Mouse (Mus musculus): ENCODE data around the gene Gorab. TPM values are rescaled to one million over a fixed set of nuclear protein-coding genes. Genes with fewer than 3 reads are reported as not detected.

Gorab gene
- total and polyA plus RNA-seq, 3 experiments = 2.9 to 5.9 (median 5.8) TPM

DNA sequence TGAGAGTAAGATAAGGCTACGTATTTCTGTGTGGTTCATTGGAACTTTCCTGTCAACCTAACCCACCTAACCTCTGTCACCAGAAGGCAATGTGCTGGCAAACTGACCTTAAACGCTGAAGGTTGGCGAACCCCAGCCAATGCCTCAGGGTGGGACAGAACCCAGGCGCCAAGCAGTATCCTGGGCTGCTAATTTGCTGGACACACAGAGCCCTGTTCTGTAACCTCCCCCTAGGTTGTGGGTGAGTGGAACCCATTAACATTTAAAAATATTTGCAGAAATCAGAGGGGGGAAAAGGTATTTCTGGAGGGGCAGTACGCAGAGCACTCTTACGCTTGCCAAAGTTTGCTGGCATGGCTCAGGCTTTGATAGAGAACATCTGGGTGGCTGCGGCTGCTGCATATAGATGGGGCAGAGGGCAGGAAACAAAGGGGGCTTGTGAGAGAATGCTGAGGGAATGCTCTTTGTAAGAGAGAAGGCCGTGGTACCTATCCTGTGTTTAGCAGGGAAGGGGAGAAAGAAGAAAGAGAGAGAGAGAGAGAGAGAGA, 20.1 kb upstream of the Gorab start:
- H3K4me3 ChIP-seq (replicated peaks in 1 of 3; ENCODE audit: low read depth in 2 of 3, low read length in 2 of 3, poor library complexity in 1 of 3) = no peak overlapping the region
- no peak for DNase-seq (ENCODE audit: extremely low read depth)
- no peaks in the 10 kb centered on the region for H3K27me3 ChIP-seq (replicated peaks)
- no peaks in the 10 kb centered on the region for H3K9me3 ChIP-seq (replicated peaks; ENCODE audit: low read length)
- H3K36me3 ChIP-seq (replicated peaks in 1 of 2; ENCODE audit: control insufficient read depth in 1 of 2, insufficient read depth in 1 of 2, low read length in 1 of 2) = no peaks in the 10 kb centered on the region
- H3K4me1 ChIP-seq (ENCODE audit: control insufficient read depth in 1 of 2, insufficient read depth in 2 of 2) = peaks cover 0 to 2% of the 10 kb centered on the region in 2 experiments; a peak in 1 of 4 replicates
- no peak overlapping the region for H3K4me2 ChIP-seq (ENCODE audit: insufficient read depth, low read depth, poor library complexity, severe bottlenecking)
- dilution Hi-C loops (cut with MboI; ENCODE audit: extremely low pct_ligation_motif_present, extremely low pct_unique_long_range_greater_than_20kb, low sequenced_read_pairs) = no loop called here
- no peaks in the 10 kb centered on the region for H3K79me2 ChIP-seq (replicated peaks; ENCODE audit: control insufficient read depth, extremely low read depth, insufficient read depth, poor library complexity, severe bottlenecking)
- no peak overlapping the region for H3K9ac ChIP-seq (ENCODE audit: insufficient read depth, low read depth)
- no peak overlapping the region for H3K27ac ChIP-seq (ENCODE audit: insufficient read depth, low read depth)
- no peak for TF ChIP-seq JUN (IDR thresholded peaks at IDR 0.05; ENCODE audit: insufficient read depth, low read depth, low read length)
- TF ChIP-seq ZNF384 (IDR thresholded peaks at IDR 0.05; ENCODE audit: low read depth, low read length) = no peak
- no peak for TF ChIP-seq E2F4 (IDR thresholded peaks at IDR 0.05; ENCODE audit: insufficient replicate concordance, low read depth, low read length)
- no peak for TF ChIP-seq ZKSCAN1 (IDR thresholded peaks at IDR 0.05; ENCODE audit: borderline replicate concordance, low read depth, low read length)
- TF ChIP-seq USF1 (IDR thresholded peaks at IDR 0.05; ENCODE audit: low read depth, low read length) = no peak
- no peak for TF ChIP-seq HCFC1 (IDR thresholded peaks at IDR 0.05; ENCODE audit: low read depth, low read length)
- TF ChIP-seq NELFE (IDR thresholded peaks at IDR 0.05; ENCODE audit: low read depth, low read length) = no peak
- no peak for TF ChIP-seq MAX (IDR thresholded peaks at IDR 0.05; ENCODE audit: low read length)
- no peak for TF ChIP-seq CTCF (conservative IDR thresholded peaks at IDR 0.05 in 1 of 2, IDR thresholded peaks at IDR 0.05 in 1 of 2; ENCODE audit: low read depth in 2 of 2, low read length in 2 of 2)
- no peak for TF ChIP-seq POLR2A (IDR thresholded peaks at IDR 0.05; ENCODE audit: low read depth, low read length)
- no peak for TF ChIP-seq CHD1 (IDR thresholded peaks at IDR 0.05; ENCODE audit: low read depth, low read length)
- no peak for TF ChIP-seq POLR2AphosphoS2 (IDR thresholded peaks at IDR 0.05; ENCODE audit: low read depth, low read length)
- no peak for TF ChIP-seq UBTF (IDR thresholded peaks at IDR 0.05; ENCODE audit: low read depth, low read length)
- TF ChIP-seq MEF2A (IDR thresholded peaks at IDR 0.05; ENCODE audit: borderline replicate concordance, low read depth, low read length) = no peak
- TF ChIP-seq RAD21 (IDR thresholded peaks at IDR 0.05; ENCODE audit: low read depth, low read length) = no peak
- no peak for TF ChIP-seq MYC (IDR thresholded peaks at IDR 0.05; ENCODE audit: low read depth, low read length)
- TF ChIP-seq RCOR1 (conservative IDR thresholded peaks at IDR 0.05; ENCODE audit: low read depth, low read length) = no peak
- no peak for TF ChIP-seq NRF1 (IDR thresholded peaks at IDR 0.05; ENCODE audit: low read depth, low read length)
- TF ChIP-seq BHLHE40 (IDR thresholded peaks at IDR 0.05; ENCODE audit: low read depth, low read length) = no peak
- in situ Hi-C loops (cut with MboI; ENCODE audit: low pct_ligation_motif_present, low pct_unique_long_range_greater_than_20kb, low sequenced_read_pairs) = no loop called here

DNA sequence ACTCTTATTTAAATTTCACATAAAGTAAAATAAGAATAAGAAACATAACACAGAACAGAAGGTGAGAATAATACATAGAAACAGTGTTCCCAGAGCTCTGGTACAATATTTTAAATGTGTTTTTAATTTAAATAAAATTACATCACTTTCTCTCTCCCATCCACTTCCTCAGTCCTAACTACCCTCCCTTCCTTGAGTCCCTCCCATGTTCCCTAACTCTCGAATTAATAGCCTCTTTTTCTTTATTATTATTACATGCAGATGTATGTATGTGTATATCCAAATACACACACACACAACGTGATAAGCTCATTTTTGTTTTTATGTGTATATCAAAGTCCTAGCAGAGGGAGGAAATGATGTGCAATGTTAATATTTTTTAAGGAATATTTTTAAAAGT, 13.7 kb upstream of the Gorab start:
- Histone ChIP-seq H3K79me2 (replicated peaks; ENCODE audit: control insufficient read depth, extremely low read depth, insufficient read depth, poor library complexity, severe bottlenecking) (no peaks in the 10 kb centered on the region), H3K9ac (ENCODE audit: insufficient read depth, low read depth) (no peak overlapping the region), H3K4me2 (ENCODE audit: insufficient read depth, low read depth, poor library complexity, severe bottlenecking) (no peak overlapping the region), H3K4me1 (ENCODE audit: control insufficient read depth in 1 of 2, insufficient read depth in 2 of 2) (peaks cover 0 to 2% of the 10 kb centered on the region in 2 experiments; a peak in 1 of 4 replicates), H3K36me3 (replicated peaks in 1 of 2; ENCODE audit: control insufficient read depth in 1 of 2, insufficient read depth in 1 of 2, low read length in 1 of 2) (no peaks in the 10 kb centered on the region), H3K4me3 (replicated peaks in 1 of 3; ENCODE audit: low read depth in 2 of 3, low read length in 2 of 3, poor library complexity in 1 of 3) (no peak overlapping the region), H3K9me3 (replicated peaks; ENCODE audit: low read length) (no peaks in the 10 kb centered on the region), H3K27ac (ENCODE audit: insufficient read depth, low read depth) (no peak overlapping the region), H3K27me3 (replicated peaks) (no peaks in the 10 kb centered on the region)
- no peak for DNase-seq (ENCODE audit: extremely low read depth)
- dilution Hi-C loops (cut with MboI; ENCODE audit: extremely low pct_ligation_motif_present, extremely low pct_unique_long_range_greater_than_20kb, low sequenced_read_pairs) = no loop called here
- no peak for TF ChIP-seq RCOR1 (conservative IDR thresholded peaks at IDR 0.05; ENCODE audit: low read depth, low read length)
- TF ChIP-seq GABPA (IDR thresholded peaks at IDR 0.05; ENCODE audit: insufficient replicate concordance, low read depth, low read length) = no peak
- TF ChIP-seq CHD2 (IDR thresholded peaks at IDR 0.05; ENCODE audit: low read length) = no peak
- TF ChIP-seq JUND (conservative IDR thresholded peaks at IDR 0.05; ENCODE audit: low read depth, low read length) = no peak
- TF ChIP-seq SMC3 (IDR thresholded peaks at IDR 0.05; ENCODE audit: low read depth, low read length) = no peak
- TF ChIP-seq E2F4 (IDR thresholded peaks at IDR 0.05; ENCODE audit: insufficient replicate concordance, low read depth, low read length) = no peak
- TF ChIP-seq ZMIZ1 (IDR thresholded peaks at IDR 0.05; ENCODE audit: low read depth, low read length) = no peak
- no peak for TF ChIP-seq ZC3H11A (IDR thresholded peaks at IDR 0.05; ENCODE audit: low read depth, low read length)
- TF ChIP-seq RAD21 (IDR thresholded peaks at IDR 0.05; ENCODE audit: low read depth, low read length) = no peak
- no peak for TF ChIP-seq JUN (IDR thresholded peaks at IDR 0.05; ENCODE audit: insufficient read depth, low read depth, low read length)
- no peak for TF ChIP-seq USF2 (conservative IDR thresholded peaks at IDR 0.05; ENCODE audit: low read depth, low read length)
- no peak for TF ChIP-seq NELFE (IDR thresholded peaks at IDR 0.05; ENCODE audit: low read depth, low read length)
- in situ Hi-C loops (cut with MboI; ENCODE audit: low pct_ligation_motif_present, low pct_unique_long_range_greater_than_20kb, low sequenced_read_pairs) = no loop called here
